Mouse (Mus musculus) embryonic facial prominence, embryonic 12.5 days (tissue): Measurements from ENCODE around the gene Des. TPM values are rescaled to one million over a fixed set of nuclear protein-coding genes. Genes with fewer than 3 reads are reported as not detected.

Source experiments
- ATAC-seq: fragments of 200-750 bp; cut with Nextera tagmentation; 2 replicates; pipeline ENCODE4 v1.8.0; 2017; ENCODE audit not compliant: insufficient number of reproducible peaks, insufficient read depth, low FRiP score, low TSS enrichment
- H3K27ac ChIP-seq: fragments of 300-500 bp; sonication (generic); 2 replicates; pipeline ENCODE4 v1.5.1; 2016; ENCODE audit warnings: mild to moderate bottlenecking
- H3K27me3 ChIP-seq: fragments of 300-500 bp; sonication (generic); 2 replicates; pipeline ENCODE4 v1.6.1; 2016; ENCODE audit warnings: mild to moderate bottlenecking, moderate library complexity
- H3K36me3 ChIP-seq: fragments of 300-500 bp; sonication (generic); 2 replicates; pipeline ENCODE4 v1.6.1; 2016; ENCODE audit warnings: mild to moderate bottlenecking
- H3K4me1 ChIP-seq: fragments of 300-500 bp; sonication (generic); 2 replicates; pipeline ENCODE4 v1.6.1; 2016
- H3K4me2 ChIP-seq: fragments of 300-500 bp; sonication (generic); replicated peaks from 2 replicates; pipeline ENCODE4 v1.6.1; 2016; ENCODE audit warnings: mild to moderate bottlenecking, moderate library complexity
- H3K4me3 ChIP-seq: fragments of 300-500 bp; sonication (generic); 2 replicates; pipeline ENCODE4 v1.5.1; 2016; ENCODE audit warnings: mild to moderate bottlenecking
- H3K9ac ChIP-seq: fragments of 300-500 bp; sonication (generic); 2 replicates; pipeline ENCODE4 v1.6.1; 2016; ENCODE audit warnings: mild to moderate bottlenecking, moderate library complexity
- H3K9me3 ChIP-seq: fragments of 300-500 bp; sonication (generic); 2 replicates; pipeline ENCODE4 v1.6.1; 2016; ENCODE audit warnings: mild to moderate bottlenecking, moderate library complexity
- WGBS: fragments of 180-500 bp; shearing (Covaris S2); methylation state at CpG from one replicate; pipeline ENCODE4 v1.1.7; 2016; 5-methylcytosine and 5-hydroxymethylcytosine counted together
- polyA plus RNA-seq: library from polyadenylated mRNA; unstranded; fragments of >200 nt; fragmentation: Nextera tagmentation; extraction: Ambion mirVana; gene quantifications from 2 replicates; pipeline ENCODE4 v1.2.1, GENCODE M21; 2016

Des gene
- 15.9 and 20.1 TPM in 2 replicates for polyA plus RNA-seq

DNA sequence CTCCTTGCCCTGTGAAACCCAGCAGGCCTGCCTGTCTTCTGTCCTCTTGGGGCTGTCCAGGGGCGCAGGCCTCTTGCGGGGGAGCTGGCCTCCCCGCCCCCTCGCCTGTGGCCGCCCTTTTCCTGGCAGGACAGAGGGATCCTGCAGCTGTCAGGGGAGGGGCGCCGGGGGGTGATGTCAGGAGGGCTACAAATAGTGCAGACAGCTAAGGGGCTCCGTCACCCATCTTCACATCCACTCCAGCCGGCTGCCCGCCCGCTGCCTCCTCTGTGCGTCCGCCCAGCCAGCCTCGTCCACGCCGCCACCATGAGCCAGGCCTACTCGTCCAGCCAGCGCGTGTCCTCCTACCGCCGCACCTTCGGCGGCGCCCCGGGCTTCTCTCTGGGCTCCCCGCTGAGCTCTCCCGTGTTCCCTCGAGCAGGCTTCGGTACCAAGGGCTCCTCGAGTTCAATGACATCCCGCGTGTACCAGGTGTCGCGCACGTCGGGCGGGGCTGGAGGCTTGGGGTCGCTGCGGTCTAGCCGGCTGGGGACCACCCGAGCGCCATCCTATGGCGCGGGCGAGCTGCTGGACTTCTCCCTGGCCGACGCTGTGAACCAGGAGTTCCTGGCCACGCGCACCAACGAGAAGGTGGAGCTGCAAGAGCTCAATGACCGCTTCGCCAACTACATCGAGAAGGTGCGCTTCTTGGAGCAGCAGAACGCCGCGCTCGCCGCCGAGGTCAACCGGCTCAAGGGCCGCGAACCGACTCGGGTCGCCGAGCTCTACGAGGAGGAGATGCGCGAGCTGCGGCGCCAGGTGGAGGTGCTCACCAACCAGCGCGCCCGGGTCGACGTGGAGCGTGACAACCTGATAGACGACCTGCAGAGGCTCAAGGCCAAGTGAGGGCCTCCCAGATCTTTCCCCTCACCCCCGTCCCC lies at the start of gene Des:
Des (plus strand) TSS at position 218 of the 920 bp plus-strand sequence.
- Histone ChIP-seq H3K9me3 (no peaks in the 10 kb centered on the region), H3K4me2 (peak within 1 kb of the TSS; percentile 52), H3K4me3 (peak within 1 kb of the TSS; percentile 33), H3K36me3 (no peaks in the 10 kb centered on the region), H3K4me1 (peaks cover 8% of the 10 kb centered on the region; the same call in 1 of the 2 replicates), H3K27ac (no peak within 1 kb of the TSS), H3K9ac (peak within 1 kb of the TSS; percentile 37; the same call in 1 of the 2 replicates), H3K27me3 (peaks cover 33% of the 10 kb centered on the region)
- peak; percentile 36; the same call in 1 of the 2 replicates for ATAC-seq
- WGBS: 4% methylated on average over 80 of the region's 80 CpGs

DNA sequence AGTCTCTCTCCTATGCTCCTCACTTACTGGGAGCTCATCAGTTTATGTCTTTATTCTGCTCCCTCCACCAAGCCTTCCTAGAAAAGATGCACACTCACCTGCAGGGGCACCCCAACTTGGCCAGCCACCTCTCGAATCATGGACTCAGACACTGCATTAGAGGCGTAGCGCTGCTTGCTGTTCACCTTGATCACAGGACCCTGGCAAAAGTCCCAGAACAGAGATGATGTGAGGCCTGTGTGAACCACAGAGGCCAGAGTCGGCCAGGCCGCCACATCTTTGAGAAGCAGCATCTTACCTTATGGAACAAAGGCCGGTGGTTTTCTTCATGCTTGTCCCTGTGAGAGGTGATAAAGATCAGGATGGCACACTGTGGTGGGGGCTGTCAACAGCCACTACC lies 48.4 kb upstream of the Des start:
- Histone ChIP-seq H3K36me3 (peaks cover 75% of the 10 kb centered on the region), H3K4me2 (no peak overlapping the region), H3K9ac (no peak overlapping the region), H3K4me1 (peaks cover 8% of the 10 kb centered on the region), H3K9me3 (no peaks in the 10 kb centered on the region), H3K27ac (no peak overlapping the region), H3K4me3 (no peak overlapping the region), H3K27me3 (no peaks in the 10 kb centered on the region)
- ATAC-seq: no peak
- WGBS: 96% methylated on average over 6 of the region's 6 CpGs

DNA sequence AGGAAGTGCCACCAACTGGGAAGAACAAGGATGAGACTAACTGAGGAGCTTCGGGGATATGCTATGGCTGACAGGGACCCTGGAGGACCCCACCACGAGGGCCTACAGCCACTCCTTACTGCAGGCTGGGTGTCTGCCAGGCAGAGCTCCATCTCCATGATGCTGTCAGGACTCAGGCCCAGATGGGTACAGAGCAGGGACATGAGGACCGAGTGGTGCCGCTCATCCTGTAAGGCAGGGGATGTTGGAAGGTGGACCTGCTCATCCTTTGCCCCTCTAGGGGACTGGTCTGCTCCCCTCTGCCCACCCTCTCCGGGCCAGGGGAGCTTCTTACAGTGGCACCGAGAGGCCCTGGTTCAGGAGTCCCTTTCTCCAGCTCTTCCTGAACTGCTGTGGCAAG lies 45.1 kb upstream of the Des start:
- peaks cover 8% of the 10 kb centered on the region for H3K4me1 ChIP-seq
- no peaks in the 10 kb centered on the region for H3K27me3 ChIP-seq
- 91% methylated on average over 6 of the region's 6 CpGs for WGBS
- no peak overlapping the region for H3K4me2 ChIP-seq
- H3K27ac ChIP-seq: no peak overlapping the region
- no peak for ATAC-seq
- peaks cover 53% of the 10 kb centered on the region for H3K36me3 ChIP-seq
- H3K4me3 ChIP-seq: no peak overlapping the region
- H3K9ac ChIP-seq: no peak overlapping the region
- H3K9me3 ChIP-seq: no peaks in the 10 kb centered on the region

DNA sequence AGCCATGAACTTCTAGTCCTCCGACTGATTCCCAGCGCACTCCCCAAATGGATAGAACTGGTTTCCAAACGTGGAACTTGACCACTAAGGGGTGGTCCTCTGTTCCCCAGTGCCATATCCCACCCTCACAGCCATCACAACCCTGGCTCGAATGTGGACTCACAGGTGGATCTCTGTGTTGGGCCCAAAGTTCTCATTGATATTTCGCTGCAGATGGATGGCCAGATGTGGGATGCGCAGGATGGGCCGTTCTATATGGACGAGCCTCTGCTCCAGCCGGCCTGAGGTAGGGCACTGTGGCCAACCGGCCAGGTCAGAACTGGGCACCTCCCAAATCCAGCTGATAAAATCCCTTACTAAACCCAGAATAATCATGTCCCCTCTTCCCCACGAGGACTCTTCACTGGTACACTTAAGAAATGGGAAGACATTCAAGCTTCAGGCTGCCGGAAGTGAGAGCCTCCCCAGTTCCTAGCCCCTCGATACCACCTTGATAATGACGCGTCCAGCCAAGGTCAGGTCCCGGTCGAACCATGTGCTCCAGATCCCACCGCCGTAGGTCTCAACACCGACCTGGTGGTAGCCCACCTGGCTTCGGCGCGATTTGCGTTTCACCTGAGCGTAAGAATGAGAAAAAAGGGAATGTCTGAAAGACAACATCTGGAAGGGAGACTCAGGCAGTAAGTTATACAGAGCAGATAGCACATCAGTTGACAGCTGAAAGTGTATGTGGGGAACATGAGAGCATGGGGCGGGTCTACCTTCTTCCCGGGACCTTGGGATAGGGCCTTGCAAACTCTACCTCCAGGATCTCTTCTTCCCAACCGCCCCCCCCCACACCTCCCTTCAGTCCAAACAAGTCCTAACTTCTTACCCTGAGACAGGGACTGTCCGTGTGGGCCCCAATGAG lies 44.4 kb upstream of the Des start:
- no peak overlapping the region for H3K27ac ChIP-seq
- H3K36me3 ChIP-seq: peaks cover 46% of the 10 kb centered on the region
- no peak for ATAC-seq
- WGBS: 84% methylated on average over 29 of the region's 29 CpGs
- H3K4me2 ChIP-seq: peak overlapping the region; percentile 54
- no peaks in the 10 kb centered on the region for H3K27me3 ChIP-seq
- peaks cover 8% of the 10 kb centered on the region for H3K4me1 ChIP-seq
- no peaks in the 10 kb centered on the region for H3K9me3 ChIP-seq
- peak overlapping the region; percentile 61 for H3K4me3 ChIP-seq
- peak overlapping the region; percentile 63 for H3K9ac ChIP-seq

DNA sequence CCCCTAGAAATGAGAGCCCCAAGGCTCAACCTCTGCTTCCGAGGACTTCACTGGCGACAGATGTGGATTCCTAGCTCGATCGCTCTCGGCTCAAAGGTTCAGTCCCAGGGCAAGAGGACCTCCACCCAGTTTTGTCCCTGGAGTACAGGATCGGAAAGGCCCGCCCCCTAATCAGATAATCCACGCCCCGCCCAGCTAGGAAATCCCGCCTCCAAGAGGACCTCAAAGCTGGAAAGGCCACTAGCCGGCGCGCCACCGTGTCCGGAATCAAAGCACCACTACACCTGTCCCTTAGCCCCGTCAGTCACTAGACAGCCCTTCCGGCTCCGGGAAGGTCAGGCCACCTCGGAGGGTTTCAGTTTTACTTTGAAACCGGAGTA lies 43.3 kb upstream of the Des start:
- H3K27me3 ChIP-seq: no peaks in the 10 kb centered on the region
- WGBS: 0% methylated on average over 20 of the region's 20 CpGs
- peak overlapping the region; percentile 61 for H3K4me3 ChIP-seq
- peaks cover 8% of the 10 kb centered on the region for H3K4me1 ChIP-seq
- peak overlapping the region; percentile 54 for H3K4me2 ChIP-seq
- H3K9me3 ChIP-seq: no peaks in the 10 kb centered on the region
- H3K27ac ChIP-seq: peak overlapping the region; percentile 88
- H3K9ac ChIP-seq: peak overlapping the region; percentile 63
- H3K36me3 ChIP-seq: peaks cover 35% of the 10 kb centered on the region
- peak; percentile 31 for ATAC-seq

DNA sequence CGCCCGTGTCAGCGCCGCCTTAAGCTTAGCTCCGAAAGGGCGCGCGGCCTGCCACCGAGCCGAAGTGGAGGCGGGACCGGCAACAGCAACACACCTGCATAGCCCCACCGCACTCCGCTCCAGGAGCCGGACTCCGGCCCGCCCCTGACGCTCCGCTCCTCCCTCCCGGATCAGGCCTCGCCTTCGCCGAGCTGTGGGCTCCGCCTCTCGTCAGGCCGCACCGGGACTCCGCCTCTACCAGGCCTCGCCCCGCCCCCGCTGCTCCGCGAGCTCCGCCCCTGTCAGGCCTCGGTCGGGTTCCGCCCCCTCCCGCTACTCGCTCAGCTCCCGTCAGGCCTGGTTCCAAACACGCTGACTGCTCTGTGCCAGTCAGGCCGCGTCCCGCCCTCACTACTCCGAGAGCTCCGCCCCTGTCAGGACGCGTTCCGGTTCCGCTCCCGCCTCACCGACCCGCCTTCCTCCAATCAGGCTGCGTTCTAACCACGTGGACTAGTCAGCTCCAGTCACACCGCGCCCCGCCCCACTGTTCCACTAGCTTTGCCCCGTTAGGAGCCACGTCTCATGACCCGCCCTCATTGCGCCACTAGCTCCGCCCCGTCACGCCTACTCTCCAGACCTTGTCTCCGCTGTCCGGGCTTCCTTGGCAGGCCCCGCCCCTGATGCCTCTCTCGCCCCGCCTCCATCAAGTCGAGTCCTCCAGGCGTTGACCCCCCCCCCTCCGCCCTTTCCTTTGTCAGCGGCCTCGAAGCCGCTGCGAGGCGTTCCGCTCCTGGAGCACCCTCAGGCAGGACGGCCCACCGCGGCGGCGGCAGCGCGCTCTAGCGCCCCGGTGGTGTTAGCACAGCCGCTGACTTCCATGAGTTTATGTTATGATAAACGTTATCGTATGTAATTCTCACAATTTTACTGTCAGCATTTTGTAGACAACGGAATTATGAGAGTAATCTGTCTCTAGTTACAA lies 42.6 kb upstream of the Des start, which contains the start of gene Dnpep:
Dnpep (minus strand) TSS at position 750 of the 961 bp plus-strand sequence.
- peaks cover 28% of the 10 kb centered on the region for H3K36me3 ChIP-seq
- H3K4me2 ChIP-seq: peak within 1 kb of the TSS; percentile 54
- no peaks in the 10 kb centered on the region for H3K9me3 ChIP-seq
- WGBS: under 1% methylated on average over 89 of the region's 92 CpGs
- H3K27ac ChIP-seq: peak within 1 kb of the TSS; percentile 88
- peaks cover 8% of the 10 kb centered on the region for H3K4me1 ChIP-seq
- H3K9ac ChIP-seq: peak within 1 kb of the TSS; percentile 63
- H3K27me3 ChIP-seq: no peaks in the 10 kb centered on the region
- peak; percentile 98 for ATAC-seq
- H3K4me3 ChIP-seq: peak within 1 kb of the TSS; percentile 61

DNA sequence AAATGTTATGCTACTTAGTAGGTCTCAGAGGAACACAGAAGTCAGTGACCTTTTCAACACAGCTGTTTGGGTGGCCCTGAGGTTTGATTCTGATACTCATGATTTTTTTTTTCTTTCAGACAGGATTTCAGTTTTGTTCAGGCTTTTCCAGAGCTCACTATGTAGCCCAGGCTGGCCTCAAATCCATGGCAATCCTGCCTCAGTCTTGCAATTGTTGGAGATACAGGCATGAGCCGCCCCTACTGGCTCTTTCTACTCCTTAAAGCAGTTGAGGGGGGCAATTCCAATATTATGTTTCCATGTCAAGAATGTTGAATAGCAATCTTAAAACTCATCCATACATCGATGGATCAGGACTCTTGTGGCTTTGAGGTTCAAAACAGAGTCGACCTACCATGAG lies 41.8 kb upstream of the Des start:
- Histone ChIP-seq H3K9me3 (no peaks in the 10 kb centered on the region), H3K4me1 (peaks cover 8% of the 10 kb centered on the region), H3K36me3 (peaks cover 21% of the 10 kb centered on the region), H3K9ac (no peak overlapping the region), H3K27ac (peak overlapping the region; percentile 37; the same call in 1 of the 2 replicates), H3K27me3 (no peaks in the 10 kb centered on the region), H3K4me3 (peak overlapping the region; percentile 61), H3K4me2 (peak overlapping the region; percentile 38)
- 65% methylated on average over 3 of the region's 3 CpGs for WGBS
- no peak for ATAC-seq

DNA sequence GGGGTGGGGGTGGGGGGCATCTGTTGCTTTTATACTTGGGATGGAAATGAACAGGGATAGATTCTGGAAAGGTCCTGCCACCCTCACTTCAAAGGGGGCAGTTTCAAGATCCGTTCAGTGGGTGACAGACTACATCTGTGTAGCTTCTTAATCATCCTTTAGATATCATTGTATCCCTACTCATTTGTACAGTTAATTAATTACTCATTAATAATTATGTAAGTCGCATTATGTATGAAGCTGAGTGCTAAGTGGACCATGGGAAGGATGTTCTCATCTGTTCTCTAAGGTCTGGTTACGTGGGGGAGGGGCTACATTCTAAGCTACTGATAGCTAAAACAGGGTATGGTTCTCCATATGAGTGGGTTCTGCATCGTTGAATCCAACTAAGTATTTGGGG lies 41.4 kb upstream of the Des start:
- H3K36me3 ChIP-seq: peaks cover 17% of the 10 kb centered on the region
- WGBS: 90% methylated on average over 4 of the region's 4 CpGs
- H3K4me1 ChIP-seq: peaks cover 8% of the 10 kb centered on the region
- H3K9ac ChIP-seq: no peak overlapping the region
- no peak overlapping the region for H3K4me2 ChIP-seq
- no peaks in the 10 kb centered on the region for H3K9me3 ChIP-seq
- no peak for ATAC-seq
- no peak overlapping the region for H3K27ac ChIP-seq
- no peak overlapping the region for H3K4me3 ChIP-seq
- H3K27me3 ChIP-seq: no peaks in the 10 kb centered on the region

DNA sequence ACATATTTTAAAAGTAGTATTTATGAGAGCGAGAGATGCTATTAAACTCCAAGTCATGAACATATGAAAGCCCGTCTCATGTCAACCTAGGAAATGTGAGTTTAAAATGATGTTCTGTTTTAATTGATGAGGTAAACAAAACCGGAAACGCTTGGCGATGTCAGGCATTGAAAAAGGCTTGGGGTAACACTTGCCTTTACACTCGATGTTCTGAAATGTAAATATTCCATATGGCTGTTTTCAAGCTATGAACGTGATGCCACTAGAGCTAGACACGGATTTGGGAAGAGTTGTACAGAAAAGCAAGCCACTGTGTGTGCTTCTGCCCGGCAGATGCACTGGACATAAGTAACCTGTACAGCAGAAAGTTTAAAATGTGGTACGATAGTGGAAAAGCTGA lies 41.0 kb upstream of the Des start:
- Histone ChIP-seq H3K4me2 (no peak overlapping the region), H3K27ac (no peak overlapping the region), H3K4me3 (no peak overlapping the region), H3K36me3 (peaks cover 12% of the 10 kb centered on the region), H3K9ac (no peak overlapping the region), H3K27me3 (no peaks in the 10 kb centered on the region), H3K4me1 (peaks cover 8% of the 10 kb centered on the region), H3K9me3 (no peaks in the 10 kb centered on the region)
- 93% methylated on average over 10 of the region's 10 CpGs for WGBS
- no peak for ATAC-seq

DNA sequence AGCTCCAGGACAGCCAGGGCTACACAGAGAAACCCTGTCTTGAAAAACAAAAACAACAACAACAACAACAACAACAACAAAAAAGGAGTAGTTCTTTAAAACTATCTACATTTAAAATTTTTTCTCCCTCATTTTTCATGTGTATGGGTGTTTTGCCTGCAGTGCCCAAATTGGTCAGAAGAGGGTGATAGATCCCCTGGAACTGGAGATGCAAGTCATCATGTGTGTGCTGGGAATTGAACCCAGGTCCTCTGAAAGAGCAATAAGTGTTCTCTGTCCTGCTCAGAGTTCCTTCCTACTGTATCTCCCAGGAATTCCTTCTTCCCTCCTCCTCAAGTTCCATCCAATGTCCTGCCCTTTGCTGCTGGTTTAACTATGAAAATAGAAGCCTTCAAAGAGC lies 32.7 kb upstream of the Des start:
- no peak overlapping the region for H3K9ac ChIP-seq
- no peak for ATAC-seq
- H3K9me3 ChIP-seq: 0 out of 2 replicates have a peak, but pooled peaks cover 3% of the 10 kb centered on the region
- no peak overlapping the region for H3K27ac ChIP-seq
- no peak overlapping the region for H3K4me2 ChIP-seq
- H3K4me1 ChIP-seq: no peaks in the 10 kb centered on the region
- no peak overlapping the region for H3K4me3 ChIP-seq
- no peaks in the 10 kb centered on the region for H3K36me3 ChIP-seq
- H3K27me3 ChIP-seq: no peaks in the 10 kb centered on the region

DNA sequence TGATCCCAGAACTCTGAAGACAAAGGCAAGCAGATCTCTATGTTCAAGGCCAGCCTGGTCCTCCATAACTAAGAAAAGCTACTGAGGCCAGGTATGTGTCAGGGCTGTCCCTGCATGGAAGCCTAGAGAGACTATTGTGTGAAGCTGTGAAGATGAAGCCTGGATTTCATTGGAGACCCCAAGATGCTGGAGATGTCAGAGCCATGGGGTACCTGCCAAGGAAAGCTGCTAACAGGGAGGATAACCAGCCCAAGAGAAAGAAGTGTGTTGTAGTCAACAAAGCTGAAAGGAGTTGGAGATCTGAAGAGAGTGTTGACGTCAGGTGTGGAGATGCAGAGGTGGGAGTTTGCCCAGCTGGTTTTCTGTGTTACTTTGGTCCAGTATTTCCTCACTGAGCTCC lies 28.9 kb upstream of the Des start:
- Histone ChIP-seq H3K4me3 (no peak overlapping the region), H3K27me3 (no peaks in the 10 kb centered on the region), H3K27ac (no peak overlapping the region), H3K9ac (no peak overlapping the region), H3K4me1 (no peaks in the 10 kb centered on the region), H3K4me2 (no peak overlapping the region), H3K9me3 (0 out of 2 replicates have a peak, but pooled peaks cover 3% of the 10 kb centered on the region), H3K36me3 (no peaks in the 10 kb centered on the region)
- WGBS: 85% methylated on average over 1 of the region's 1 CpGs
- ATAC-seq: no peak
